In the genomic region with DNA sequence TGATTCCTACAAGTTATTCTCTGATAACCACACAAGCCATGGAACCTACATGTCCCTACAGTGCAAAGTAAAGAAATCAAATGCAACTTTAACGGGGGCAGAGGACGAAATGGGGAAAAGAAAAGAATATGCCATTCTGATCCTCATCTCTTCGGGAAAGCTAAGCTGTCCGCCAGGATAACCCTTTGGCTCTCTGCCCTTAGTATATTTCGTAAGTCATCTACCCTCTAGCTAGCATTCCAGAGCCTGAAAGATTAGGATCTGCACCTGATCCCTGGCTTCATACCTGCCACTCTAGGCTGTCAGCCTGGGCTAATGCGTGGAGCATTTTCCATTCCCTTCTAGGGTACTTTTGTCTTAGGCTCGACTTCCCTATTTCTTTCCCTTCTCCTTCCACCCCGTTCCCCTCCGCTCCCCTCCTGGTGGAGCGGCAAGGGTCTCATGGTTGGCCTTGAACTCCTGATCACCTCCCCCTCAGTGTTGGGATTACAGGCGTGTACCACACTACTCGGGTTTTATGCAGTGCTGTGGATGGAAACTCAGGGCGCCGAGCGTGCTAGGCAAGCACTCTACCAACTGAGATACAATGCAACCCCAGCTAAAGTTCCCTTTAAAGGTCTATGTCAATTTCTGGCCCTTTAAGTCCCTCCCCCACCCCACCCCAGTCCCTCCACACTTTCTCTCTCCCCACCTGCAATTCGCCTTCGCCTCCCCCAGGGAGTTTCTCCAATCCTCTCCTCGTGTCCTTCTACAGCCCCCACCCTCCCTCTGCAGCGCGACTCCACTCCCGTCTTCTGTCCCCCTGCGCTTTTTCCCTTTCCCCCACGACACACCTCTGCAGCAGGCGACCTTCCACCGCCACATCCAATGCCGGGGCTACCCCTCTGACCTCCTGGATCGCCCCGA, we compare ENCODE assay signal across 8 mouse cellular contexts. TPM values are rescaled to one million over a fixed set of nuclear protein-coding genes. Genes with fewer than 3 reads are reported as not detected.
A peak's percentile ranks its signal among the peaks of the same experiment; 100 is the strongest.
DNase-seq lines count a peak whose midpoint lies in the region; ATAC-seq and TF ChIP-seq lines count a peak whose summit lies in the region.

No protein-coding gene starts in this region.

- no peaks in the 10 kb centered on the region; the same call in 1 of the 2 replicates for H3K36me3 ChIP-seq in ES-E14 (ENCODE audit: control insufficient read depth, insufficient read depth, low read length, poor library complexity, severe bottlenecking)
- no peaks in the 10 kb centered on the region for H3K36me3 ChIP-seq in kidney, adult 2 months (ENCODE audit: control insufficient read depth, insufficient read depth, low read length)
- no peaks in the 10 kb centered on the region for H3K36me3 ChIP-seq in stomach, postnatal 0 days (ENCODE audit: control insufficient read depth, insufficient read depth, low read length)

- H3K4me1 ChIP-seq in ES-E14 (ENCODE audit: control insufficient read depth in 2 of 2, insufficient read depth in 2 of 2, low read length in 2 of 2, poor library complexity in 1 of 2), result peaks cover 0 to 8% of the 10 kb centered on the region in 2 experiments; a peak in 2 of 4 replicates
- H3K4me1 ChIP-seq in embryonic fibroblast, embryonic 13.5 days (ENCODE audit: control insufficient read depth, insufficient read depth, low read length), result no peaks in the 10 kb centered on the region
- H3K4me1 ChIP-seq in kidney, adult 2 months (ENCODE audit: control insufficient read depth, insufficient read depth, low read length), result peaks cover 7% of the 10 kb centered on the region; the same call in 1 of the 2 replicates
- peaks cover 5% of the 10 kb centered on the region; the same call in 1 of the 2 replicates for H3K4me1 ChIP-seq in stomach, postnatal 0 days (replicated peaks; ENCODE audit: control insufficient read depth, insufficient read depth)

- no peak for TF ChIP-seq EP300 in stomach, postnatal 0 days (optimal IDR thresholded peaks at IDR 0.05)

- no peak for TF ChIP-seq CTCF in embryonic fibroblast, embryonic 13.5 days (IDR thresholded peaks at IDR 0.05; ENCODE audit: borderline replicate concordance, insufficient read depth, low read length)
- no peak for TF ChIP-seq CTCF in kidney, adult 2 months (conservative IDR thresholded peaks at IDR 0.05; ENCODE audit: insufficient read depth, insufficient read length, low read depth, low read length)
- TF ChIP-seq CTCF in stomach, postnatal 0 days (IDR thresholded peaks at IDR 0.05; ENCODE audit: low read depth), result no peak

- H3K9me3 ChIP-seq in ES-E14 (ENCODE audit: control insufficient read depth, insufficient read depth, low read depth, low read length), result no peaks in the 10 kb centered on the region
- H3K9me3 ChIP-seq in stomach, postnatal 0 days (ENCODE audit: control insufficient read depth, low read length), result no peaks in the 10 kb centered on the region

- peak; percentile 31 to 32 for DNase-seq in frontal cortex, postnatal 10 days (ENCODE audit: low spot score in 2 of 2)
- no peak for DNase-seq in frontal cortex, adult 2 months (ENCODE audit: extremely low spot score in 1 of 2, low spot score in 1 of 2)
- no peak for DNase-seq in ES-E14 (ENCODE audit: low read depth, low spot score)
- DNase-seq in kidney, adult 2 months, result peak; percentile 66
- DNase-seq in lung, postnatal 36 days, result peak; percentile 62
- no peak for DNase-seq in stomach, postnatal 0 days (ENCODE audit: low spot score)
- DNase-seq in c-Kit-positive CD71-positive TER-119-positive erythroid progenitor cells, embryonic 14.5 days (ENCODE audit: low spot score), result no peak

- H3K27me3 ChIP-seq in kidney, adult 2 months (replicated peaks; ENCODE audit: control insufficient read depth, insufficient read depth, low read length), result no peaks in the 10 kb centered on the region
- no peaks in the 10 kb centered on the region for H3K27me3 ChIP-seq in stomach, postnatal 0 days (ENCODE audit: control insufficient read depth, insufficient read depth, low read length)

- H3K4me2 ChIP-seq in stomach, postnatal 0 days (replicated peaks; ENCODE audit: low read depth), result peak overlapping the region; percentile 96

- TF ChIP-seq POLR2A in embryonic fibroblast, embryonic 13.5 days (IDR thresholded peaks at IDR 0.05; ENCODE audit: low read depth, low read length), result no peak
- TF ChIP-seq POLR2A in kidney, adult 2 months (IDR thresholded peaks at IDR 0.05; ENCODE audit: low read depth, low read length), result no peak

- no peak for ATAC-seq in stomach, postnatal 0 days (ENCODE audit: low FRiP score, low TSS enrichment)

- in situ Hi-C loops in ES-E14 (cut with MboI; ENCODE audit: low sequenced_read_pairs in 2 of 2, unreplicated experiment in 2 of 2), result no loop called here

- H3K9ac ChIP-seq in ES-E14 (ENCODE audit: insufficient read depth, low read depth, low read length, poor library complexity, severe bottlenecking), result peak overlapping the region; percentile 78
- H3K9ac ChIP-seq in stomach, postnatal 0 days (ENCODE audit: low read length), result peak overlapping the region; percentile 69

- H3K27ac ChIP-seq in ES-E14 (ENCODE audit: insufficient read depth, low read depth, low read length, poor library complexity, severe bottlenecking), result no peak overlapping the region
- H3K27ac ChIP-seq in embryonic fibroblast, embryonic 13.5 days (ENCODE audit: insufficient read depth, low read length), result no peak overlapping the region
- H3K27ac ChIP-seq in kidney, adult 2 months (ENCODE audit: insufficient read depth, low read depth, low read length), result peak overlapping the region; percentile 57
- peak overlapping the region; percentile 61; the same call in 1 of the 2 replicates for H3K27ac ChIP-seq in stomach, postnatal 0 days (replicated peaks)

- 6% methylated on average over 28 of the region's 28 CpGs for WGBS in kidney, adult 2 months
- 5% methylated on average over 27 of the region's 28 CpGs for WGBS in stomach, postnatal 0 days

- peak overlapping the region; percentile 78 to 83 for H3K4me3 ChIP-seq in ES-E14 (ENCODE audit: insufficient read depth in 1 of 2, low read depth in 1 of 2, low read length in 2 of 2, poor library complexity in 1 of 2, severe bottlenecking in 1 of 2)
- peak overlapping the region; percentile 57 for H3K4me3 ChIP-seq in embryonic fibroblast, embryonic 13.5 days (ENCODE audit: insufficient read depth, low read length)
- peak overlapping the region; percentile 74 for H3K4me3 ChIP-seq in kidney, adult 2 months (ENCODE audit: insufficient read depth, low read depth, low read length)
- H3K4me3 ChIP-seq in stomach, postnatal 0 days (ENCODE audit: low read depth, low read length), result peak overlapping the region; percentile 61

TF ChIP-seq in ES-E14, 5 proteins besides CTCF, POLR2A, EP300 and RAD21:
- TF ChIP-seq CHD2 (IDR thresholded peaks at IDR 0.05; ENCODE audit: low read depth, low read length) (no peak), HCFC1 (IDR thresholded peaks at IDR 0.05; ENCODE audit: borderline replicate concordance, insufficient read depth, low read length) (no peak), ZC3H11A (IDR thresholded peaks at IDR 0.05; ENCODE audit: borderline replicate concordance, low read depth, low read length) (no peak), MAFK (IDR thresholded peaks at IDR 0.05; ENCODE audit: insufficient read depth, low read depth, low read length) (no peak), ZNF384 (IDR thresholded peaks at IDR 0.05; ENCODE audit: low read depth, low read length) (no peak)

RNA-seq across cellular contexts. Expression of a gene that starts 0.9 kb away (rescaled TPM):
- 32.4 and 32.9 TPM in 2 replicates for polyA plus RNA-seq in frontal cortex, adult 2 months (2012; rRNA removed)
- total RNA-seq in ES-E14 (2012; rRNA removed), result 12.3 and 12.5 TPM in 2 replicates
- 15.1 and 22.0 TPM in 2 replicates for polyA plus RNA-seq in embryonic fibroblast, embryonic 13.5 days (2011; ENCODE audit: insufficient read length, low read depth, missing spikeins)
- 36.5 and 48.1 TPM in 2 replicates for polyA plus RNA-seq in kidney, adult 2 months (2012; rRNA removed)
- 10.4 and 12.4 TPM in 2 replicates for polyA plus RNA-seq in stomach, postnatal 0 days (2015; fragmentation: Nextera tagmentation; extraction: Ambion mirVana)

RNA-seq across cellular contexts. Expression of a gene that starts 38.1 kb away (rescaled TPM):
- 0.48 and 0.86 TPM in 2 replicates for polyA plus RNA-seq in frontal cortex, adult 2 months (2012; rRNA removed)
- 0.85 and 1.5 TPM in 2 replicates for total RNA-seq in ES-E14 (2012; rRNA removed)
- 0.22 and 0.37 TPM in 2 replicates for polyA plus RNA-seq in embryonic fibroblast, embryonic 13.5 days (2011; ENCODE audit: insufficient read length, low read depth, missing spikeins)
- 4.2 and 4.4 TPM in 2 replicates for polyA plus RNA-seq in kidney, adult 2 months (2012; rRNA removed)
- 0.07 and 0.15 TPM in 2 replicates for polyA plus RNA-seq in stomach, postnatal 0 days (2015; fragmentation: Nextera tagmentation; extraction: Ambion mirVana)

RNA-seq across cellular contexts. Expression of a gene that starts 42.5 kb away (rescaled TPM):
- 27.8 and 34.4 TPM in 2 replicates for polyA plus RNA-seq in frontal cortex, adult 2 months (2012; rRNA removed)
- total RNA-seq in ES-E14 (2012; rRNA removed), result 12.0 and 24.0 TPM in 2 replicates
- polyA plus RNA-seq in embryonic fibroblast, embryonic 13.5 days (2011; ENCODE audit: insufficient read length, low read depth, missing spikeins), result 2.5 and 3.4 TPM in 2 replicates
- polyA plus RNA-seq in kidney, adult 2 months (2012; rRNA removed), result 61.1 and 77.6 TPM in 2 replicates
- polyA plus RNA-seq in stomach, postnatal 0 days (2015; fragmentation: Nextera tagmentation; extraction: Ambion mirVana), result 3.7 and 4.1 TPM in 2 replicates

RNA-seq across cellular contexts. Expression of a gene that starts 54.7 kb away (rescaled TPM):
- 13.3 and 14.4 TPM in 2 replicates for polyA plus RNA-seq in frontal cortex, adult 2 months (2012; rRNA removed)
- 7.8 and 13.6 TPM in 2 replicates for total RNA-seq in ES-E14 (2012; rRNA removed)
- 3.0 and 3.5 TPM in 2 replicates for polyA plus RNA-seq in embryonic fibroblast, embryonic 13.5 days (2011; ENCODE audit: insufficient read length, low read depth, missing spikeins)
- polyA plus RNA-seq in kidney, adult 2 months (2012; rRNA removed), result 12.2 and 19.8 TPM in 2 replicates
- polyA plus RNA-seq in stomach, postnatal 0 days (2015; fragmentation: Nextera tagmentation; extraction: Ambion mirVana), result 2.4 and 3.4 TPM in 2 replicates

RNA-seq across cellular contexts. Expression of a gene that starts 54.7 kb away (rescaled TPM):
- 15.6 and 19.9 TPM in 2 replicates for polyA plus RNA-seq in frontal cortex, adult 2 months (2012; rRNA removed)
- 12.7 and 23.0 TPM in 2 replicates for total RNA-seq in ES-E14 (2012; rRNA removed)
- 17.5 and 29.1 TPM in 2 replicates for polyA plus RNA-seq in embryonic fibroblast, embryonic 13.5 days (2011; ENCODE audit: insufficient read length, low read depth, missing spikeins)
- polyA plus RNA-seq in kidney, adult 2 months (2012; rRNA removed), result 39.4 and 45.5 TPM in 2 replicates
- polyA plus RNA-seq in stomach, postnatal 0 days (2015; fragmentation: Nextera tagmentation; extraction: Ambion mirVana), result 22.5 and 27.0 TPM in 2 replicates

Comparison
In these comparisons a context has a peak if more than half of its experiments do, and no peak if none do; other contexts are left out.
1. DNase-seq: peak in frontal cortex, postnatal 10 days (2 of 2), kidney, adult 2 months (single experiment) and lung, postnatal 36 days (single experiment); none in frontal cortex, adult 2 months (0 of 2), ES-E14 (single experiment), stomach, postnatal 0 days (single experiment) and c-Kit-positive CD71-positive TER-119-positive erythroid progenitor cells, embryonic 14.5 days (single experiment).
2. H3K27ac ChIP-seq: peak in kidney, adult 2 months (single experiment) and stomach, postnatal 0 days (single experiment); none in ES-E14 (single experiment) and embryonic fibroblast, embryonic 13.5 days (single experiment).
3. Peak in every context shown above with its lines, with median percentiles within 50 percentile points of each other: H3K4me3 ChIP-seq.